Mouse (Mus musculus) liver, adult 2 months (tissue): ENCODE measurements around the gene Hmgb2. TPM values are rescaled to one million over a fixed set of nuclear protein-coding genes. Genes with fewer than 3 reads are reported as not detected.
A peak's percentile ranks its signal among the peaks of the same experiment; 100 is the strongest.
"Not testable (repeated sequence)": the region's sequence is repeated elsewhere in the genome, so short reads cannot be mapped to it uniquely, and the experiment has no call there.

Experiments
- DNase-seq: peaks from one replicate; pipeline ENCODE4 v3.0.0-alpha.2; 2011; ENCODE audit warnings: low read depth, low spot score; ENCODE audit errors: extremely low read depth
- H3K27ac ChIP-seq: fragments of 200-500 bp; replicated peaks from 2 replicates; pipeline ENCODE4 v1.5.1; 2012; ENCODE audit warnings: low read depth, mild to moderate bottlenecking, control low read depth, inconsistent platforms, low read length; ENCODE audit not compliant: insufficient read depth
- H3K27me3 ChIP-seq: fragments of 200-500 bp; 2 replicates; pipeline ENCODE4 v1.6.1; 2012; ENCODE audit warnings: mild to moderate bottlenecking, moderate library complexity, low read length, inconsistent platforms; ENCODE audit not compliant: control insufficient read depth, insufficient read depth
- H3K36me3 ChIP-seq: fragments of 200-500 bp; 2 replicates; pipeline ENCODE4 v1.6.1; 2012; ENCODE audit warnings: low read length, inconsistent platforms; ENCODE audit not compliant: control insufficient read depth, insufficient read depth
- H3K4me1 ChIP-seq: fragments of 200-500 bp; 2 replicates; pipeline ENCODE4 v1.6.1; 2011; ENCODE audit warnings: low read length; ENCODE audit not compliant: control insufficient read depth, insufficient read depth
- H3K4me3 ChIP-seq: fragments of 200-500 bp; 2 replicates; pipeline ENCODE4 v1.5.1; 2011; ENCODE audit warnings: low read depth, mild to moderate bottlenecking, control low read depth, low read length, moderate library complexity; ENCODE audit not compliant: insufficient read depth
- H3K79me2 ChIP-seq: fragments of 200-500 bp; 2 replicates; pipeline ENCODE4 v1.6.1; 2012; ENCODE audit warnings: inconsistent platforms, mild to moderate bottlenecking, low read length, moderate library complexity; ENCODE audit not compliant: control insufficient read depth, insufficient read depth
- H3K9ac ChIP-seq: fragments of 200-500 bp; 2 replicates; pipeline ENCODE4 v1.6.1; 2012; ENCODE audit warnings: low read depth, mild to moderate bottlenecking, control low read depth, inconsistent platforms, low read length
- CTCF ChIP-seq: fragments of 200-500 bp; IDR thresholded peaks from 2 replicates; pipeline ENCODE4 v1.5.1; 2011; ENCODE audit warnings: low read depth, low read length, control low read depth
- POLR2A ChIP-seq: fragments of 200-500 bp; IDR thresholded peaks from 2 replicates; pipeline ENCODE4 v1.6.1; 2011; ENCODE audit warnings: low read length, control low read depth; ENCODE audit not compliant: insufficient read depth; ENCODE audit errors: extremely low read depth
- WGBS: fragments of 180-500 bp; shearing (Covaris S2); methylation state at CpG from one replicate; pipeline ENCODE4 v1.1.7; 2018; 5-methylcytosine and 5-hydroxymethylcytosine counted together
- polyA plus RNA-seq: library from polyadenylated mRNA; depleted of rRNA; stranded (reverse); fragments of >200 nt; gene quantifications from 2 replicates; pipeline ENCODE4 v1.2.3, GENCODE M21; 2012
- total RNA-seq: library from RNA; depleted of rRNA; stranded (reverse); fragments of >200 nt; gene quantifications from 2 replicates; pipeline ENCODE4 v1.2.3, GENCODE M21; 2014

Hmgb2 gene
- total and polyA plus RNA-seq, 2 experiments, result 0.65 to 2.6 TPM

DNA sequence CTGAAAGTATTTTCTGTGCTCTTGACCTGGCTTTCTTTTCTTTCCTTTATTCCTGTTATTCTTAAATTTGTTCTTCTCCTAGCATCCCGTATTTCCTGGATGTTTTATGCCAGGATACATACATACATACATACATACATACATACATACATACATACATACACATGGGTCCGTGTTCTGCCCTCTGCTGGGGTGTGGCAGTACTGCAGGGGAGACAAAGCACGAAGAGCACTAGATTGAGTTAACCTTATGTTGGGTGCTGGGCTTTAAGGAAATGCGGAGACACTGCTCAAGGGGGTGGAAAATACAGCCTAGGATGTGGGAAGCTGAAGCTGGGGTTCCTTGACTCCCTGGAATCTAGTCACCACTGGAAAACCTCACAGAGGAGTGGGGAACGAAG is 8.1 kb upstream of the Hmgb2 start:
- WGBS, result 52% methylated on average over 5 of the region's 5 CpGs
- Histone ChIP-seq H3K9ac (no peak overlapping the region), H3K4me3 (no peak overlapping the region), H3K79me2 (peaks cover 3% of the 10 kb centered on the region; the same call in 1 of the 2 replicates), H3K4me1 (no peaks in the 10 kb centered on the region), H3K36me3 (no peaks in the 10 kb centered on the region), H3K27ac (no peak overlapping the region), H3K27me3 (no peaks in the 10 kb centered on the region)
- peak; percentile 20 for DNase-seq
- TF ChIP-seq POLR2A (no peak), CTCF (peak; percentile 77)

DNA sequence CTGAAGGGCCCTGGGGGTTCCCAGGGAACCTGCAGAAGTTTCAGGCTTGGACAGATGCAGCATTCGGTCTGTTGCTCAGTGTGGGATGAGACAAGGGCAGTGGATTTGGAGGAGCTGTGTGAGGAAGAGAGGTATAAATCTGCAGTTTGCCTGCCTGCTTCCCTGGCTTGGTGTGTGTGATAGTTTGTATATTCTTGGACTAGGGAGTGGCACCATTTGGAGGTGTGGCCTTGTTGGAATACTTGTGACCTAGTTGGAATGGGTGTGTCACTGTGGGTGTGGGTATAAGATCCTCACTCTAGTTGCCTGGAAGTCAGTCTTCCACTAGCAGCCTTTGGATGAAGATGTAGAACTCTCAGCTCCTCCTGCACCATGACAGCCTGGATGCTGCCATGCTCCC is 6.2 kb upstream of the Hmgb2 start:
- not testable (repeated sequence) for H3K9ac ChIP-seq, H3K79me2 ChIP-seq, H3K27me3 ChIP-seq, H3K4me1 ChIP-seq, H3K4me3 ChIP-seq, H3K27ac ChIP-seq, DNase-seq, H3K36me3 ChIP-seq
- 84% methylated on average over 1 of the region's 1 CpGs for WGBS

DNA sequence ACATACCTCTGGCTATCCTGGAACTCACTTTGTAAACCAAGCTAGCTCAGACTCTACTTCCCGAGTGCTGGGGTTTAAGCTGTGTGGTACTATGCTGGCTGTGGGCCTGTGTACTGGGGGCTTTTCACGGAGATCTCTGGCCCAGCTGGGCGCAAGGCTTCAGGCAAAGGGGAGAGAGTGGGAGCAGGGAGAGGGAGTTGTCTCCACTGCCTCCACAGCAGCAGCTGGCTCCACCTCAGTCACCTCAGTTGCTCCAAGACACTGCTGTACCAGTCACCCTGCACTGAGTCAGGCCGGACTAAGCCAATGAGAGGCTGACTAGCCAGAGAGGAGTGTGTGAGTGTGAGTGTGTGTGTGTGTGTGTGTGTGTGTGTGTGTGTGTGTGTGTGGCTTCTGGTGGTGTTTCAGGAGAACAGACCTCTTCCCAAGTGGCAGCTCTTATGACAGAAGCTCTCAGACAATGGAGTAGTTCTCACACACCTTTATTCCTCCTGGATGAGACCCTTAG is 4.1 kb upstream of the Hmgb2 start:
- Histone ChIP-seq H3K9ac (no peak overlapping the region), H3K4me1 (no peaks in the 10 kb centered on the region; the same call in 1 of the 2 replicates), H3K4me3 (no peak overlapping the region), H3K79me2 (peaks cover 3% of the 10 kb centered on the region; the same call in 1 of the 2 replicates), H3K36me3 (no peaks in the 10 kb centered on the region), H3K27ac (no peak overlapping the region), H3K27me3 (no peaks in the 10 kb centered on the region)
- 88% methylated on average over 4 of the region's 4 CpGs for WGBS
- no peak for DNase-seq
- no peak for TF ChIP-seq POLR2A
- no peak for TF ChIP-seq CTCF

DNA sequence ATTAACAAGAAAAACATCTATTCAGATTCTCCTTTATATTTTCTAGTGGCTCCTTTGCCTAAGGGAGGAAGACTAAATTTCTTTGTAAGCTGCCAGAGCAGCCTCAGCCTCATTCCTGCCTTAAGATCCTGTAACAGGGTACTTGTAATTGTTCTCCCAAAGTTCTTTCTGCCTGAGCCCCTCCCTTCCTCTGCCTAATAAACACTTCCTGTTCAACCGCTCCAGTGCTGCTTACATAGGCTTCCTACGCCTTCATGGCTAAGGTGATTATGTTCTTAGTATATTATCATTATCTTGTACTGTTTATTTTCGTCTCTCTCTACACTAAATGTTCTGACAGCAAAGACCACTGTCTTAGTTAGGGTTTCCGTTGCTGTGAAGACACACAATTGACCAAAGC is 3.0 kb upstream of the Hmgb2 start:
- H3K27ac ChIP-seq, result no peak overlapping the region

DNA sequence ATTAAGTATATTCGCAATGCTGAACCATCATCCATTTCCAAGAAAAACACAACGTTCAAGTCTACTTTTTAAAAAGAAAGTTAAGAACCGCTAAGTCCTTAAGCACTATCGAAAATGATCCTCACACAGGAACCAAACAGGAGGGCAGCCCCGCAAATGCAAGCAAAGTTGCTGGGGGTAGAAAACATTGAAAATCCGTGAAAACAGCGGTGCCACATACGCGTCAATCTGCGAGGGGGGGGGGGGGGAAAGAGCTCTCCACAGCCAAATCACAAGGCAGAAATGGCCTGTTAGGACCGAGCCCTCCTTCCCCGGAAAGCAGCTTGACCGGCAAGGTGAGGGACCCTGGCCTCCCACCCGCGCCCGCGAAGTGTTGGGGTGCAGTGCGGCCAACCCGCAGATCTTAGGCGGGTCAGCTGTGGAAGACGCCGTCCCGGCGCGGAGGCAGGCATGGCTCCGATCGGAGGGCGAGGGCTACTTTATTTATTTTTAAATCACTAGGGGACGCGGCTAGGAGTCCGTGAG is 854 bp upstream of the Hmgb2 start:
- no peaks in the 10 kb centered on the region; the same call in 1 of the 2 replicates for H3K4me1 ChIP-seq
- peak overlapping the region; percentile 80 for H3K4me3 ChIP-seq
- WGBS, result 3% methylated on average over 31 of the region's 31 CpGs
- H3K9ac ChIP-seq, result peak overlapping the region; percentile 73
- H3K27ac ChIP-seq, result no peak overlapping the region
- no peak for TF ChIP-seq CTCF
- TF ChIP-seq POLR2A, result no peak
- no peaks in the 10 kb centered on the region for H3K27me3 ChIP-seq
- peaks cover 5% of the 10 kb centered on the region for H3K36me3 ChIP-seq
- no peaks in the 10 kb centered on the region for H3K79me2 ChIP-seq
- no peak for DNase-seq

More for the DNA sequence above, 3.0 kb upstream of the Hmgb2 start:
- DNase-seq, result no peak
- H3K4me3 ChIP-seq, result no peak overlapping the region
- H3K4me1 ChIP-seq, result no peaks in the 10 kb centered on the region; the same call in 1 of the 2 replicates
- peaks cover 3% of the 10 kb centered on the region; the same call in 1 of the 2 replicates for H3K79me2 ChIP-seq
- TF ChIP-seq CTCF (no peak), POLR2A (no peak)
- H3K9ac ChIP-seq, result no peak overlapping the region
- 81% methylated on average over 4 of the region's 4 CpGs for WGBS
- H3K36me3 ChIP-seq, result peaks cover 4% of the 10 kb centered on the region
- no peaks in the 10 kb centered on the region for H3K27me3 ChIP-seq
